Mouse (Mus musculus) layer of hippocampus, adult 18-20 months (tissue): ENCODE measurements around the gene Rexo4. TPM values are rescaled to one million over a fixed set of nuclear protein-coding genes. Genes with fewer than 3 reads are reported as not detected.

Source experiments
- DNase-seq, 2 experiments: peaks; one replicate each; pipeline ENCODE4 v3.0.0; 2022; ENCODE audit warnings: low spot score in 2 of 2
- total RNA-seq, 2 experiments: library from RNA; stranded (reverse); gene quantifications; 2 replicates each; pipeline ENCODE4 v1.2.3; 2021

Gene Rexo4
- total RNA-seq, 2 experiments from 2014 or later = 59.0 to 63.7 TPM

- DNase-seq = no peak
These were observed 13.8 kb downstream of the Rexo4 start for GRCm38 (mm10) chr2:26950411-26950810.

GRCm38 (mm10) chr2:26943253-26943652, 20.9 kb downstream of the Rexo4 start:
- DNase-seq = no peak

GRCm38 (mm10) chr2:26941539-26941938, 22.6 kb downstream of the Rexo4 start:
- DNase-seq = no peak

- DNase-seq = no peak
These were observed 27.8 kb downstream of the Rexo4 start for GRCm38 (mm10) chr2:26936425-26936824.

GRCm38 (mm10) chr2:26935286-26935685, 28.9 kb downstream of the Rexo4 start:
- no peak for DNase-seq

- peak; percentile 87 to 94 for DNase-seq
These were observed 30.7 kb downstream of the Rexo4 start, which contains the start of the genes Surf4 and Stkld1 for GRCm38 (mm10) chr2:26933304-26934055. Surf4 (minus strand) TSS chr2:26933928. Stkld1 (plus strand) TSS chr2:26934047.

GRCm38 (mm10) chr2:26932473-26933303, 31.5 kb downstream of the Rexo4 start:
- no peak for DNase-seq

GRCm38 (mm10) chr2:26930390-26930789, 33.8 kb downstream of the Rexo4 start:
- DNase-seq = peak; percentile 35 to 81

GRCm38 (mm10) chr2:26927745-26928476, 36.3 kb downstream of the Rexo4 start:
- DNase-seq = no peak

GRCm38 (mm10) chr2:26921784-26922183, 42.4 kb downstream of the Rexo4 start:
- DNase-seq = no peak

GRCm38 (mm10) chr2:26920190-26920855, 43.9 kb downstream of the Rexo4 start:
- no peak for DNase-seq

GRCm38 (mm10) chr2:26919684-26920083, 44.5 kb downstream of the Rexo4 start:
- DNase-seq = no peak

GRCm38 (mm10) chr2:26916738-26917137, 47.4 kb downstream of the Rexo4 start:
- no peak for DNase-seq

- DNase-seq = peak; percentile 86 to 89
These were observed 48.1 kb downstream of the Rexo4 start, which contains the start of the genes Surf2 and Surf1 for GRCm38 (mm10) chr2:26915927-26916728. Surf2 (plus strand) TSS chr2:26916367. Surf1 (minus strand) TSS chr2:26916530.

- no peak for DNase-seq
These were observed 49.8 kb downstream of the Rexo4 start for GRCm38 (mm10) chr2:26914148-26914941.

GRCm38 (mm10) chr2:26913416-26914147, 50.6 kb downstream of the Rexo4 start:
- no peak for DNase-seq

- no peak for DNase-seq
These were observed 51.9 kb downstream of the Rexo4 start for GRCm38 (mm10) chr2:26912253-26912770.
